Mouse (Mus musculus) splenic B cell, adult 2 months (primary cell): ENCODE data around the gene Cuedc1.

Experiments used
- DNase-seq: peaks from one replicate; pipeline ENCODE4 v3.0.0-alpha.2; 2011; ENCODE audit warnings: low read depth, low spot score
- H3K27me3 ChIP-seq: 2 replicates; pipeline ENCODE4 v1.6.1; 2012; ENCODE audit warnings: mild to moderate bottlenecking, low read length, moderate library complexity, mixed read lengths; ENCODE audit not compliant: control insufficient read depth, poor library complexity, insufficient read depth, severe bottlenecking
- H3K36me3 ChIP-seq: 2 replicates; pipeline ENCODE4 v1.6.1; 2012; ENCODE audit warnings: mild to moderate bottlenecking, low read length, moderate library complexity, mixed read lengths; ENCODE audit not compliant: control insufficient read depth, poor library complexity, insufficient read depth, severe bottlenecking

The Cuedc1 gene

GRCm38 (mm10) chr11:88142362-88142761 lies 44.5 kb downstream of the Cuedc1 start:
- Histone ChIP-seq H3K36me3 (no peaks in the 10 kb centered on the region), H3K27me3 (no peaks in the 10 kb centered on the region)
- DNase-seq = no peak

GRCm38 (mm10) chr11:88144100-88144499 lies 46.2 kb downstream of the Cuedc1 start:
- peak; percentile 14 for DNase-seq
- Histone ChIP-seq H3K27me3 (no peaks in the 10 kb centered on the region), H3K36me3 (no peaks in the 10 kb centered on the region)

- H3K27me3 ChIP-seq = no peaks in the 10 kb centered on the region
- H3K36me3 ChIP-seq = no peaks in the 10 kb centered on the region
- DNase-seq = peak; percentile 90
Observed at GRCm38 (mm10) chr11:88145214-88146006, 47.6 kb downstream of the Cuedc1 start.

- H3K36me3 ChIP-seq = no peaks in the 10 kb centered on the region
- DNase-seq = no peak
- H3K27me3 ChIP-seq = no peaks in the 10 kb centered on the region
Observed at GRCm38 (mm10) chr11:88146264-88147060, 48.6 kb downstream of the Cuedc1 start.

GRCm38 (mm10) chr11:88147388-88147787 lies 49.5 kb downstream of the Cuedc1 start:
- no peaks in the 10 kb centered on the region for H3K36me3 ChIP-seq
- no peaks in the 10 kb centered on the region for H3K27me3 ChIP-seq
- DNase-seq = no peak

GRCm38 (mm10) chr11:88148015-88148637 lies 50.3 kb downstream of the Cuedc1 start:
- no peaks in the 10 kb centered on the region for H3K27me3 ChIP-seq
- no peaks in the 10 kb centered on the region for H3K36me3 ChIP-seq
- no peak for DNase-seq

- DNase-seq = peak; percentile 82
- H3K36me3 ChIP-seq = no peaks in the 10 kb centered on the region
- H3K27me3 ChIP-seq = no peaks in the 10 kb centered on the region
Observed at GRCm38 (mm10) chr11:88148638-88149279, 50.9 kb downstream of the Cuedc1 start.

- Histone ChIP-seq H3K27me3 (no peaks in the 10 kb centered on the region), H3K36me3 (no peaks in the 10 kb centered on the region)
- DNase-seq = peak; percentile 20
Observed at GRCm38 (mm10) chr11:88151379-88152155, 53.7 kb downstream of the Cuedc1 start.

GRCm38 (mm10) chr11:88153880-88154279 lies 56.0 kb downstream of the Cuedc1 start:
- no peak for DNase-seq
- no peaks in the 10 kb centered on the region for H3K27me3 ChIP-seq
- no peaks in the 10 kb centered on the region for H3K36me3 ChIP-seq

- Histone ChIP-seq H3K36me3 (no peaks in the 10 kb centered on the region), H3K27me3 (no peaks in the 10 kb centered on the region)
- no peak for DNase-seq
Observed at GRCm38 (mm10) chr11:88154500-88154899, 56.6 kb downstream of the Cuedc1 start.

- no peak for DNase-seq
Observed at GRCm38 (mm10) chr11:88155451-88155850, 57.6 kb downstream of the Cuedc1 start.

GRCm38 (mm10) chr11:88155998-88156397 lies 58.1 kb downstream of the Cuedc1 start:
- no peak for DNase-seq
- H3K36me3 ChIP-seq = no peaks in the 10 kb centered on the region
- no peaks in the 10 kb centered on the region for H3K27me3 ChIP-seq

More at GRCm38 (mm10) chr11:88155451-88155850, 57.6 kb downstream of the Cuedc1 start:
- Histone ChIP-seq H3K27me3 (no peaks in the 10 kb centered on the region), H3K36me3 (no peaks in the 10 kb centered on the region)

- H3K27me3 ChIP-seq = no peaks in the 10 kb centered on the region
- H3K36me3 ChIP-seq = no peaks in the 10 kb centered on the region
- DNase-seq = no peak
Observed at GRCm38 (mm10) chr11:88156403-88156802, 58.5 kb downstream of the Cuedc1 start.

GRCm38 (mm10) chr11:88158842-88159246 lies 61.0 kb downstream of the Cuedc1 start:
- Histone ChIP-seq H3K36me3 (no peaks in the 10 kb centered on the region), H3K27me3 (no peaks in the 10 kb centered on the region)
- DNase-seq = no peak
